Mouse (Mus musculus) CH12.LX (cell line): ENCODE data around the gene Agtpbp1. TPM values are rescaled to one million over a fixed set of nuclear protein-coding genes. Genes with fewer than 3 reads are reported as not detected.

ENCODE experiments used
- DNase-seq: peaks from one replicate; pipeline ENCODE4 v3.0.0-alpha.2; 2013; ENCODE audit errors: extremely low read depth
- H3K27ac ChIP-seq: 2 replicates; pipeline ENCODE4 v1.5.1; 2012; ENCODE audit warnings: low read depth, mild to moderate bottlenecking, control low read depth, moderate library complexity; ENCODE audit not compliant: insufficient read depth
- H3K27me3 ChIP-seq: replicated peaks from 2 replicates; pipeline ENCODE3; 2012; ENCODE audit warnings: inconsistent platforms
- H3K36me3 ChIP-seq, 2 experiments: replicated peaks in 1 of 2; 2 replicates each; pipeline versions ENCODE3 to v1.6.1; 2012; ENCODE audit warnings: inconsistent platforms in 1 of 2, low read length in 1 of 2, mild to moderate bottlenecking in 1 of 2, mixed read lengths in 1 of 2, moderate library complexity in 1 of 2; ENCODE audit not compliant: control insufficient read depth in 1 of 2, insufficient read depth in 1 of 2
- H3K4me1 ChIP-seq, 2 experiments: 2 replicates each; pipeline ENCODE4 v1.6.1; 2012; ENCODE audit warnings: inconsistent platforms in 1 of 2, moderate library complexity in 1 of 2; ENCODE audit not compliant: insufficient read depth in 2 of 2, control insufficient read depth in 1 of 2
- H3K4me2 ChIP-seq: 2 replicates; pipeline ENCODE4 v1.6.1; 2012; ENCODE audit warnings: low read depth, mild to moderate bottlenecking, control low read depth; ENCODE audit not compliant: poor library complexity, insufficient read depth, severe bottlenecking
- H3K4me3 ChIP-seq, 3 experiments: fragments of 150-350 bp in 1 of 3; sonication (generic) in 1 of 3; replicated peaks in 1 of 3; 2 replicates each; pipeline versions ENCODE3 to v1.5.1; 2011 to 2012; ENCODE audit warnings: low read depth in 2 of 3, low read length in 2 of 3, mild to moderate bottlenecking in 2 of 3, moderate library complexity in 2 of 3, control low read depth in 1 of 3, improper control_type of control experiment in 1 of 3, inconsistent platforms in 1 of 3, mixed read lengths in 1 of 3; ENCODE audit not compliant: poor library complexity in 1 of 3
- H3K79me2 ChIP-seq: replicated peaks from 2 replicates; pipeline ENCODE4 v1.6.1; 2012; ENCODE audit warnings: mild to moderate bottlenecking, moderate library complexity; ENCODE audit not compliant: control insufficient read depth, poor library complexity, insufficient read depth, severe bottlenecking; ENCODE audit errors: extremely low read depth
- H3K9ac ChIP-seq: 2 replicates; pipeline ENCODE4 v1.6.1; 2012; ENCODE audit warnings: low read depth, mild to moderate bottlenecking, control low read depth, moderate library complexity; ENCODE audit not compliant: insufficient read depth
- H3K9me3 ChIP-seq: replicated peaks from 2 replicates; pipeline ENCODE3; 2012; ENCODE audit warnings: low read length, inconsistent platforms, mixed read lengths
- CHD1 ChIP-seq: IDR thresholded peaks from 2 replicates; pipeline ENCODE4 v1.6.1; 2012; ENCODE audit warnings: low read depth, low read length, improper control_type of control experiment, inconsistent platforms
- CHD2 ChIP-seq: IDR thresholded peaks from 2 replicates; pipeline ENCODE4 v1.6.1; 2011; ENCODE audit warnings: low read length, improper control_type of control experiment
- ELF1 ChIP-seq: IDR thresholded peaks from 2 replicates; pipeline ENCODE4 v1.6.1; 2014; ENCODE audit warnings: low read depth, mild to moderate bottlenecking, inconsistent platforms, low read length, improper control_type of control experiment
- EP300 ChIP-seq: IDR thresholded peaks from 2 replicates; pipeline ENCODE4 v1.6.1; 2011; ENCODE audit warnings: low read length, improper control_type of control experiment
- GABPA ChIP-seq: IDR thresholded peaks from 2 replicates; pipeline ENCODE4 v1.6.1; 2012; ENCODE audit warnings: low read depth, low read length, improper control_type of control experiment, inconsistent platforms; ENCODE audit not compliant: insufficient replicate concordance
- KAT2A ChIP-seq: IDR thresholded peaks from 2 replicates; pipeline ENCODE4 v1.6.1; 2012; ENCODE audit warnings: low read length, improper control_type of control experiment, inconsistent platforms; ENCODE audit not compliant: insufficient replicate concordance
- MAX ChIP-seq: IDR thresholded peaks from 2 replicates; pipeline ENCODE4 v1.6.1; 2011; ENCODE audit warnings: low read length, improper control_type of control experiment
- NELFE ChIP-seq: IDR thresholded peaks from 2 replicates; pipeline ENCODE4 v1.6.1; 2011; ENCODE audit warnings: low read depth, low read length, improper control_type of control experiment
- NRF1 ChIP-seq: IDR thresholded peaks from 2 replicates; pipeline ENCODE4 v1.6.1; 2014; ENCODE audit warnings: low read depth, mild to moderate bottlenecking, inconsistent platforms, low read length, improper control_type of control experiment, moderate library complexity
- PAX5 ChIP-seq: IDR thresholded peaks from 2 replicates; pipeline ENCODE4 v1.6.1; 2012; ENCODE audit warnings: low read length, inconsistent platforms, mixed read lengths
- POLR2AphosphoS2 ChIP-seq: IDR thresholded peaks from 2 replicates; pipeline ENCODE4 v1.6.1; 2011; ENCODE audit warnings: low read depth, low read length, improper control_type of control experiment
- SIN3A ChIP-seq: IDR thresholded peaks from 2 replicates; pipeline ENCODE4 v1.6.1; 2012; ENCODE audit warnings: low read length, improper control_type of control experiment, inconsistent platforms
- TBP ChIP-seq: conservative IDR thresholded peaks from 2 replicates; pipeline ENCODE4 v1.6.1; 2011; ENCODE audit warnings: low read depth, low read length, improper control_type of control experiment
- UBTF ChIP-seq: IDR thresholded peaks from 2 replicates; pipeline ENCODE4 v1.6.1; 2012; ENCODE audit warnings: low read depth, mild to moderate bottlenecking, inconsistent platforms, low read length, improper control_type of control experiment, moderate library complexity
- USF1 ChIP-seq: IDR thresholded peaks from 2 replicates; pipeline ENCODE4 v1.6.1; 2014; ENCODE audit warnings: low read depth, mild to moderate bottlenecking, inconsistent platforms, low read length, improper control_type of control experiment
- USF2 ChIP-seq: conservative IDR thresholded peaks from 2 replicates; pipeline ENCODE4 v1.6.1; 2011; ENCODE audit warnings: low read depth, low read length, improper control_type of control experiment
- ZC3H11A ChIP-seq: IDR thresholded peaks from 2 replicates; pipeline ENCODE4 v1.6.1; 2012; ENCODE audit warnings: low read depth, mild to moderate bottlenecking, inconsistent platforms, low read length, improper control_type of control experiment
- ZMIZ1 ChIP-seq: IDR thresholded peaks from 2 replicates; pipeline ENCODE4 v1.6.1; 2012; ENCODE audit warnings: low read depth, mild to moderate bottlenecking, inconsistent platforms, low read length, improper control_type of control experiment
- dilution Hi-C: fragments of 300-500 bp; cut with MboI; formaldehyde crosslinking; loops from 2 replicates; pipeline ENCODE4 v1.14.3; 2020; ENCODE audit warnings: low sequenced_read_pairs; ENCODE audit not compliant: extremely low pct_unique_long_range_greater_than_20kb, extremely low pct_ligation_motif_present
- in situ Hi-C: fragments of 300-500 bp; cut with MboI; formaldehyde crosslinking; loops from 3 replicates; pipeline ENCODE4 v1.14.3; 2019; ENCODE audit warnings: low sequenced_read_pairs, low pct_ligation_motif_present, low pct_unique_long_range_greater_than_20kb, mixed read lengths
- polyA plus RNA-seq: library from polyadenylated mRNA; unstranded; fragments of >175 nt; gene quantifications from 2 replicates; pipeline ENCODE4 v1.2.1, GENCODE M21; 2012; ENCODE audit warnings: low read depth; ENCODE audit not compliant: insufficient read length
- total RNA-seq, 2 experiments: library from RNA; depleted of rRNA; stranded (reverse); fragments of 300-350 nt in 1 of 2; fragments of >200 nt in 1 of 2; gene quantifications; 2 replicates each; pipeline ENCODE4 v1.2.3; 2012 to 2014

Gene Agtpbp1
- total and polyA plus RNA-seq, 3 experiments: 15.7 to 21.5 (median 19.5) TPM

- Histone ChIP-seq H3K27ac (no peak overlapping the region), H3K4me3 (no peak overlapping the region), H3K27me3 (no peaks in the 10 kb centered on the region), H3K9me3 (no peaks in the 10 kb centered on the region), H3K79me2 (no peaks in the 10 kb centered on the region), H3K9ac (no peak overlapping the region), H3K36me3 (peaks cover 41 to 82% of the 10 kb centered on the region in 2 experiments), H3K4me1 (no peaks in the 10 kb centered on the region), H3K4me2 (no peak overlapping the region)
- in situ Hi-C loops (no loop called here), dilution Hi-C loops (no loop called here)
- DNase-seq: no peak
- TF ChIP-seq EP300 (no peak), ELF1 (no peak), PAX5 (no peak), CHD1 (no peak), MAX (no peak), POLR2AphosphoS2 (no peak), ZMIZ1 (no peak)
Observed at GRCm38 (mm10) chr13:59613868-59614267, 28.8 kb upstream of the Agtpbp1 start.

GRCm38 (mm10) chr13:59610437-59610836 lies 25.4 kb upstream of the Agtpbp1 start:
- Histone ChIP-seq H3K9ac (no peak overlapping the region), H3K9me3 (no peaks in the 10 kb centered on the region), H3K27ac (no peak overlapping the region), H3K27me3 (no peaks in the 10 kb centered on the region), H3K4me2 (no peak overlapping the region), H3K36me3 (peaks cover 44 to 91% of the 10 kb centered on the region in 2 experiments), H3K4me3 (no peak overlapping the region), H3K79me2 (no peaks in the 10 kb centered on the region), H3K4me1 (no peaks in the 10 kb centered on the region)
- TF ChIP-seq TBP (no peak), CHD2 (no peak), NRF1 (no peak), ZC3H11A (no peak), PAX5 (no peak), NELFE (no peak), EP300 (no peak), SIN3A (no peak), KAT2A (no peak), USF1 (no peak), USF2 (no peak), GABPA (no peak), UBTF (no peak)
- no peak for DNase-seq
- dilution Hi-C loops (no loop called here), in situ Hi-C loops (no loop called here)
